Mouse (Mus musculus): ENCODE measurements around the gene Kng1.

DNA sequence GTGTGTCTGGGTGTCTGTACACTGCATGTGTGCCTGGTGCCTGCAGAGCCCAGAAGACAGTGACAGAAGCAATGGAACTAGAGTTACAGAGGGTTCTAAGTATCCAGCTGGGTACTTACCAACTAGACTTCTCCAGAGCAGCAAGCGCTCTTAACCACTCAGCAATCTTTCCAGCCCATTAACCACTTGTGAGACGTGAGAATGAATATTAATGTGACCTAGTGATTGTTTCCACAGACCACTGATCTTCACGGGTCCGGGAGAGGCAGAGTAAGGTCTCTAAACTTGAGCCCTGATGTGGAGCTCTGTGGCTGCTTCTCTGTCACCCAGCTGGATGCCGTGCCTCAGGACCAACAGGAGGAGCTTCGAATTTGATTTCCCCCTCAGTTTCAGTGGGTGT lies 32.6 kb upstream of the Kng1 start:
- TF ChIP-seq UBTF (IDR thresholded peaks at IDR 0.05; ENCODE audit: borderline replicate concordance, insufficient read depth, low read depth, low read length): no peak
- no peak for TF ChIP-seq ZNF384 (IDR thresholded peaks at IDR 0.05; ENCODE audit: low read depth, low read length)
- TF ChIP-seq NELFE (IDR thresholded peaks at IDR 0.05; ENCODE audit: low read depth, low read length): no peak
- TF ChIP-seq POLR2A (IDR thresholded peaks at IDR 0.05; ENCODE audit: control insufficient read depth in 1 of 2, insufficient read depth in 1 of 2, low read depth in 1 of 2, low read length in 2 of 2, poor library complexity in 1 of 2): no peak
- no peak for TF ChIP-seq ZKSCAN1 (IDR thresholded peaks at IDR 0.05; ENCODE audit: low read depth, low read length)
- no peak for TF ChIP-seq CTCF (IDR thresholded peaks at IDR 0.05 in 2 of 3, conservative IDR thresholded peaks at IDR 0.05 in 1 of 3; ENCODE audit: control insufficient read depth in 1 of 3, insufficient read depth in 1 of 3, low read depth in 2 of 3, low read length in 3 of 3, poor library complexity in 1 of 3, severe bottlenecking in 1 of 3)
- TF ChIP-seq EP300 (IDR thresholded peaks at IDR 0.05; ENCODE audit: low read depth in 1 of 2, low read length in 2 of 2): no peak
- TF ChIP-seq MYC (IDR thresholded peaks at IDR 0.05; ENCODE audit: low read depth, low read length): no peak
- TF ChIP-seq MAX (IDR thresholded peaks at IDR 0.05; ENCODE audit: low read length): no peak
- no peak for TF ChIP-seq SIN3A (IDR thresholded peaks at IDR 0.05; ENCODE audit: low read length)
